Mouse (Mus musculus) left cerebral cortex, adult 2 months (tissue): ENCODE measurements around the gene Urb2. TPM values are rescaled to one million over a fixed set of nuclear protein-coding genes. Genes with fewer than 3 reads are reported as not detected.

ENCODE experiments used
- DNase-seq, 2 experiments: peaks; one replicate each; pipeline ENCODE4 v3.0.0; 2021 to 2022; ENCODE audit warnings: low spot score in 2 of 2, mixed read lengths in 1 of 2; ENCODE audit errors: extremely low spot score in 1 of 2
- H3K27ac ChIP-seq: fragments of 200-600 bp; 2 replicates; pipeline ENCODE4 v1.8.1; 2022
- H3K4me3 ChIP-seq: fragments of 200-600 bp; 2 replicates; pipeline ENCODE4 v1.8.1; 2022
- CTCF ChIP-seq: fragments of 200-600 bp; IDR thresholded peaks from 2 replicates; pipeline ENCODE4 v1.8.1; 2022; ENCODE audit warnings: antibody characterized with exemption, mild to moderate bottlenecking, moderate library complexity
- intact Hi-C: fragments of 180-260 bp; cut with DNase I; formaldehyde crosslinking; loops from one replicate; pipeline ENCODE4 v1.15.1; 2025
- total RNA-seq, 2 experiments: library from RNA; stranded (reverse); gene quantifications; 2 replicates each; pipeline ENCODE4 v1.2.3; 2021

Urb2 gene
- total RNA-seq, 2 experiments from 2014 or later, result 11.4 to 13.0 TPM

DNA sequence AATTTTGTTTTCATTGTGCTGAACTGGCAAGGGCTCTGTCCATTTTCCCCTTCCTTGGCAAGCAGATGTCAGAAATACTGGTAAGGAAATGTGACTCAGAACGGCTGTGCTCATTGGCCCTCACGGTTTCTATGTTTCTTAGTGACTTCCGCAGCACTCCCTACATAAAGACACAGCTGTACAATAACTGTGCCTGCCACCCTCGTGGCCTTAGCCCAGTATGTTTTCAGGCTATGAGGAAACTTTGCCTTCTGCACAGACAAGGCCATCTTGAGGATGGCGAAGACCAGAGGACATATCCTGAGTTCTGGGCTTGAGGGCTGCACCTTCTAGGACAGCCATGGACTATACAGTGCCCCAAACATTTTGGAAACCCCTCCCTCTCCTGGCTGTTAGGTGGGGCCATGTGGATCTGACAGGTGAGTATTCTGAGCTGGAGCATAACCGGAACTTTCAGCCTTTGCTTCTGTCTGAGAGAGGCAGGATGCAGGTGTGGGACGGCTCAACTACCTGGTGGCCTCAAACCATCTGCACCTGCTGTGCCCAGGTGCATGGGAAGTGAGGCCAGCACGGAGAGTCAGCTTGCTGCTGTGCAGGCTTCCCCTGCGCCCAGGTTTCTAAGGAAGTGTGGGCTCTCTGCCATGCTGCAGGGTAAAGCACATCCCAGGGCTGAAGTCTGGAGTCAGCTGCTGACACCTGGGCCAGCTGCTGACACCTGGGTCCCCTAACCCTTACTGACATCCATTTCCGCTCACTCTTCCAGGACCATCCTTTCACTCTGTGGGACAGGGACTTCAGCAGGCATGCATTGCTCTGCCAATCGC, 35.7 kb downstream of the Urb2 start:
- no peak for DNase-seq
- H3K27ac ChIP-seq, result no peak overlapping the region
- no peak for TF ChIP-seq CTCF
- intact Hi-C loops, result no loop called here
- no peak overlapping the region for H3K4me3 ChIP-seq

DNA sequence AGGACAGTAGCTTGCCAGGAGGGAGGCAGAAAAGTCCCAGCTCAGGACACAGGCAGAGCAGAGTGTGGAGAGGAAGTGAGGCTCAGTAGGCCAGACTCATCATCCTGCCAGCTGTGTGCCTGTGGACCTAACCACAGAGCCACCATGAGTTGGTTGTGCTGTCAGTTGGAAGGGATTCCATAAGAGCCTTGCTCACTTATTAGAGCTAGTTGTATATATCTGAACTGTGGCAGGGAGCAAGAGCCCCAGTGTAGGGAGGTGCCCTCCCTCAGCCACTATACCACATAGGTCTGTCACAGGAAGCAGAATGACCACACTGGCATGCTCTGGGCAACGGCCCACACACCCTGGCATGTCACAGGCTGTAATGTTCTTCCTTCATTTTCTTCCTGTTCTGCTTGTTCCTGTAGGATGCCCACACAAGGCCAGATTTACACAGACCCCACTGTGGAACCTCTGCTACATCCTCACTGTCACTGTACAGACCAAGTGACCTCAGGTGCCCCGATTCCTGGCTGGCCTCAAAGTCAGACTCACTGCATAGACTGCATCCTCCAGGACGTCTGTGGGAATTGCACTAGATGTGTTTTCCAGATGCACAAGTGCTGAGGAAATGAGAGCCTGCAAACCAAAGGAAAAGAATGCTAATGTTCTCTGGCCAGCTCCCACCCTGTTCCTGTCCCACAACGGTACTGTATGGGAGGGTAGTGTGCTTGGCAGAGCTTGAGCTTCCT, 45.2 kb downstream of the Urb2 start:
- DNase-seq, result no peak
- no peak for TF ChIP-seq CTCF
- Histone ChIP-seq H3K27ac (no peak overlapping the region), H3K4me3 (no peak overlapping the region)
- intact Hi-C loops, result no loop called here

DNA sequence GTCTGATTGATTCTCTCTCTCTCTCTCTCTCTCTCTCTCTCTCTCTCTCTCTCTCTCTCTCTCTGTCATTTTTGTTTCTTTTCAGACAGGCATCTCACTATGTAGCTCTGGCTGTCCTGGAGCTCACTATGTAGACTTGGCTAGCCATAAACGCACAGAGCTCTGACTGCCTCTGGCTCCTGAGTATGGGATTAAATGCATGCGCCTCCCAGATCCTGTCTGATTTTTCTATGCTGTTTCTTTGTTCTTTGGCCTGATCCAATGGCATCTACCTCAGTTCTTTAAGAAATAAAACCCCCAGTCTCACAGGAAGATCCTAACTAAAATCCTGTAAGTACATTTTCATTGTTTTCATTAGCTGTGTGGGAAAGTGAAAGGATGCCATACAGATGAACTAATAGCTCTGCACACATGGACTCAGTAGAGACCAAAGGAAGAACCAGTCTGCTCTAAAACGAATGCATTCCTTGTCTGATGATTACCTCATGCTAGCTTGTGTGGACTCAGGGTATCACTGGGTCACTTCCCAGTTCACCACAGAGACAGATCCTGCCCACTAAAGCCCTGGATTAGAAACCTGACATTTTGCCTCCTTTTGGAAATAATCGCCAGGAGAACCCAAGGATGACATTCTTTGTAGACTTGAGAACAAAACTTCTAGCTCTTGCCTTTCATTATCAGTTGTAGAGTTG, 45.9 kb downstream of the Urb2 start:
- H3K27ac ChIP-seq, result no peak overlapping the region
- DNase-seq, result no peak
- intact Hi-C loops, result no loop called here
- no peak overlapping the region for H3K4me3 ChIP-seq
- TF ChIP-seq CTCF, result no peak

DNA sequence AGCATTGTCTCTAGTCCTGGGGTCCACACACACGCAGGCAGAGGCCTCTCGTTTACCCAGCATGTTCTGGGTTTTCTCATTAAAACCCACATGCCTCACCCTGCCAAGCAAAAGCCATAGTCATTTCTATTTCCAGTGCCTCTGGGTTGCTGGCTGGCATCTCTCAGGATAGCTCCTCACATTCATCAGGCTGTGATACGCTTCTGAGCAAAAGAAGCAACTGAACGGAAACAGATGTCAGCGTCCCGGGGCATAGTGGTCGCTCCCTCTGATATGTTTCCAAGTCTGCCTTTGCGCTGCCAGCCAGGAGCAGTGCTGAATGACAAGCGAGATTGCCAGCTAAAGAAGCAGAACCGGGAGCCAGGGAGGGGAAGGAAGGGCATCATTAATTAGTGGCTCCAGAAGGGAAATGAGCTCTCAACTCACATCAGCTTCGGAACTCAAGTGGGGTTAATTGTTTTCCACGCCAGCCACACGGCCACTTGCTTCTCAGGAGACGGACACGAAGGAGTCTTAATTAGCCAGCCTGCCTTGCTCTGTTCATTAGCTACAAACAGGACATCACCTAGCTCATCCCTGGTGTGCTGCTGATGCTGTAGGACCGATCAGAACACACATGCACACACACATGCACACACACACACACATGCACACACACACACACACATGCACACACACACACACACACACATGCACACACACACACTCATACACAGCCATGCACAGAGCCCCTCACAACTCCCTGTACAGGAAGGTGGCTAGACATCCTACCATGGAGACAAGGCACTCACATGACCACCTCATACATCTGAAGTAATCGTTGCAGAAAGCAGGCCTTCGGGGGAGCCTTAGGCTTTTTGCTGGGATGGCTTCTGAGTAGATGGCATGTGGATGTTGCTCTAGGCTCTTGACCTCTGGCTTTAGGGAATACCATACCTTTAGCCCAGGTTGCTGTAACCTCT, 49.3 kb downstream of the Urb2 start:
- Histone ChIP-seq H3K4me3 (no peak overlapping the region), H3K27ac (no peak overlapping the region)
- TF ChIP-seq CTCF, result no peak
- DNase-seq, result no peak
- intact Hi-C loops, result no loop called here

DNA sequence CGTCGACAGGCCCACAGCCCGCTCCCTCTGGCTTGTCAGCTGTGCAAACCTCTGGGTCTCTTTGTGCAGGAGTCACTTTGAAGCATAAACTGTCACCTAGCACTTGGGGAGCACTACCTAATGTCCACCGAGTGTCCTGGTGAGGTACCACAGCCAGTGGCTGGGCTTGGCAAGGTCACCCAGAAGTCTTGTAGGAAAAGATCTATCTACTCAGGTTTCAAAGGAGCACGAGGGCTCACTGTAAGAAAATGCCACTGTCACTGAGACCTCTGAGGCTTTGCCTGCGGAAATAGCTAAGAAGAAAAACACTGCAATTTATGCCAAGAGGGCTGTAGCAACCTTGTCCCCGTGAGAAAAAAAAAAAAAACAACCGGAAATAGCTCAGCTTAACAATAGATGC, 54.7 kb downstream of the Urb2 start:
- no peak overlapping the region for H3K4me3 ChIP-seq
- TF ChIP-seq CTCF, result no peak
- H3K27ac ChIP-seq, result no peak overlapping the region
- DNase-seq, result no peak
- intact Hi-C loops, result loop anchor here (5.0 kb wide), 1 partner anchor 156 kb away; the partner anchor contains the start of gene Galnt2

DNA sequence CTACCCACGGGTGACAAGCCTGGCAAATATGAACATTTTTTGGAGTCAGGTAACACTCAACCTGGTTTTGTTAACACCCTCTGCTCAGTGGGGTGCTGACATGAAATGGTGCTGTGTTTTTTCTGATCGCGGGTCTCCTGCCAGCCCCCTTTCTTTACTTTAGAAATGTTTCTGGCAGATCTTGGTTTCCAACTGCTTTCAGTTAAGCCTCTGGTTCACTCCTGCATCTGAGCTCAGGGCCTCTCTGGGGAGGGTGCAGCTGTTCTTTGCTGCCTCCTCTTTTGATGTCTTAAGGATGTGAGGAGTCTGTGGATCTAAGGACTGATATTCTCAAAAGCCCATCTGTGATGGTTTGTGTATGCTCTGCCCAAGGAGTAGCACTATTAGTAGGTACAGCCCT, 55.1 kb downstream of the Urb2 start:
- DNase-seq, result no peak
- H3K27ac ChIP-seq, result no peak overlapping the region
- intact Hi-C loops, result loop anchor here (5.0 kb wide), 1 partner anchor 156 kb away; the partner anchor contains the start of gene Galnt2
- TF ChIP-seq CTCF, result no peak
- no peak overlapping the region for H3K4me3 ChIP-seq

DNA sequence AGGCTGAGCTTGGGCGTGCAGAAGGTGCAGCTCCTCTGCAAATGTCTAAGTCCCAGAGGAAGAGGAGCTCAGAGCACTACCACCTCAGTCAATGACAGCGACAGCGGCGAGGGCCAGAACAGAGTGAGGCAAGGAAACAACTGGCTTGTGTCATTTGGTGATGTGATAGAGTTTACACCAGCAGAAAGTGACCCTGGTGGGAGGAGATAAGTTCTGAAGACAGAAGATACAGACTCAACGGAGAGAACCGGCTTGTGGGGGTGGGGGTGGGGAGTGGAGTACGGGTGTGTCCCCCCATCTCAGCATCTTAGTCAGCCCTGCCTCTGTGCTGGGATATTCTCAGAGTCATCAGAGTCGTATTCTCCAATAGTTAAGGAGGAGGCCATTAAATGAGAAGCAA, 56.1 kb downstream of the Urb2 start:
- Histone ChIP-seq H3K27ac (no peak overlapping the region), H3K4me3 (no peak overlapping the region)
- no peak for DNase-seq
- no peak for TF ChIP-seq CTCF
- intact Hi-C loops, result loop anchor here (5.0 kb wide), 1 partner anchor 155 kb away; the partner anchor contains the start of gene Galnt2

DNA sequence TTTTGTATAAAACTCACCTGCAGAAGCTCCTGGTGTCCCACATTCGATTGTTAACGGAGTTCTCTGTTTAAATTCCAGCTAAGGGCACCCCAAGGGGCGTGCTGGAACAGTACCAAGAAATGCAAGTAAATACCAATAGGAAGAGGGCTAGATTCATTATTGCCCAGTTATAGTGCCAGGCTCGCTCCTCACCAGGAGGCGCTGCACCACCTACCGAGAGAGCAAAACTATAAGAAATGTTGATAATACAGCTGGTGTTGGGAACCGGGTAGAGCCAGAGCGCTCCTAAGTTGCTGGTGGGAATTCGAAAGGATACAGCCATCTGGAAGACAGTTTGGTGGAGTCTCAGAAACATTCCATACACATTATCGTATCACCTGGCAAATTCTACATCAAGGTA, 56.7 kb downstream of the Urb2 start:
- no peak overlapping the region for H3K27ac ChIP-seq
- TF ChIP-seq CTCF, result peak; percentile 32; the same call in 1 of the 2 replicates
- intact Hi-C loops, result loop anchor here (5.0 kb wide), 1 partner anchor 154 kb away; the partner anchor contains the start of gene Galnt2
- H3K4me3 ChIP-seq, result no peak overlapping the region
- DNase-seq, result no peak

DNA sequence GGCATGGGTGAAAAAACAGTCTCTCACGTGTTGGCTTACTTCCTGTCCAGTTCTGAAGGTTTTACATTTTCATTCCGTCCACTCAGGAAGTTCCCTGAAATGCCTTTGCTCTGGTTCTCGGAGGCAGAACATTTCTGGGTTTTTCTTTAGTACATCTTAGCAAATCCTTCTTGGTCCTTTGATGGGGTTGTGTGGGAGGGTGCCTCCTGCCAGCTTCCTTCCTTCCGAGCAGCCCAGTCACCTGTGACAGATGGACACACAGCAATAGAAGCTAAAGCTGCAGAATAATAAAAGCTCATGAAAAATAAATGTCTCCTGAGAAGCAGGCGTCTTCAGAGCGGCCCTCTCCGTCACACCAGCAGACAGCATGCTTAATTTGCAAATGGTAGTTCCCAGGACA, 57.7 kb downstream of the Urb2 start:
- Histone ChIP-seq H3K27ac (no peak overlapping the region), H3K4me3 (no peak overlapping the region)
- peak in 1 of 2 experiments; percentile 35 for DNase-seq
- intact Hi-C loops, result loop anchor here (5.0 kb wide), 1 partner anchor 153 kb away; the partner anchor contains the start of gene Galnt2
- TF ChIP-seq CTCF, result no peak

DNA sequence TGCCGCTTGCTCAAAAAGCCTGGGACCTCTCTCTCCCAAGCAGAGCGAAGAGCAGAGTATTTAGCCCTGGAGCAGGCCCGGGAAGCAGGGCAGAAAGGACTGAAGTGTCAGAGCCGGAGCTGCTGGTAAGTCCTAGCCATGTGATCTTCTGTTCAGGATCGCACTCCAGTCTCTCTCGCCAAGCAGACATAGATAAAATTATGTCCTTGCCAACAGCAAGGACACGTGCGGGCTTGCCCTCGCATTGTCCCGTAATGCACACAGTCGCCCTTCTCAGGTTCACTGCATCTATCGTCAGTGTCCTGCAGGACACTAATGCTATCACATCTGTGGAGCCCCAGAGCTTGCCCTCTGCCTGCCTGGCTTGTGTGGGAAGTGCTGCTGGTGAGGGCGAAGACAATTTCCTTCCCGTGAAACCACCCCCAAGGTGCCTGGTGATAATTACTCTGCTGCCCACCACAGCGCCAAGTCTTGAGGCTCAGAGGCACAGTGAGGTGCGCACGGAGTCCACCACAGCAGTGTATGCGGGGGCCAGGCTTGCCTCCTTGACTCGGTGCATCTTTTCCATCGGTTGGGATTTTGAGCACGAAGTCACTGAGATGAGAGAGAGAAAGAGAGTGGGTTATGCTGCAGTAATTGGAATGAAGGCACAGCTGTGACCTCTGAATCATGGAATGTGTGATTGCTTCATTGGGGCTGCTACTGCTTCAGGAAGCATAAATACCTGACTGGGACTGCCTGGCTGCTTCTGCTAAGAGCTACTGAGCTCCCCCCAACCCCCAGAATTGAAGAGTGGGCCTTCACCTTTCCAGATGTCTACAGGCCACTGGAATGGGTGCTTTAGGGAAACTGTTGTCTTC, 59.4 kb downstream of the Urb2 start:
- TF ChIP-seq CTCF, result no peak
- intact Hi-C loops, result no loop called here
- peak in 1 of 2 experiments; percentile 17 for DNase-seq
- no peak overlapping the region for H3K27ac ChIP-seq
- H3K4me3 ChIP-seq, result no peak overlapping the region
